Mouse (Mus musculus): ENCODE results near the gene Plppr4. TPM values are rescaled to one million over a fixed set of nuclear protein-coding genes. Genes with fewer than 3 reads are reported as not detected.

Plppr4 gene
- total RNA-seq, 1 experiment from 2014 or later = not detected

- no peak for ATAC-seq (replicated peaks in 1 of 2; ENCODE audit: insufficient read depth in 1 of 2, low FRiP score in 2 of 2, low TSS enrichment in 1 of 2, low read depth in 1 of 2, poor library complexity in 2 of 2, severe bottlenecking in 2 of 2)
These were observed 53.1 kb downstream of the Plppr4 start for GRCm38 (mm10) chr3:117307555-117307954.

- ATAC-seq (replicated peaks in 1 of 2; ENCODE audit: insufficient read depth in 1 of 2, low FRiP score in 2 of 2, low TSS enrichment in 1 of 2, low read depth in 1 of 2, poor library complexity in 2 of 2, severe bottlenecking in 2 of 2) = no peak
These were observed 56.6 kb downstream of the Plppr4 start for GRCm38 (mm10) chr3:117304037-117304436.

- no peak for ATAC-seq (replicated peaks in 1 of 2; ENCODE audit: insufficient read depth in 1 of 2, low FRiP score in 2 of 2, low TSS enrichment in 1 of 2, low read depth in 1 of 2, poor library complexity in 2 of 2, severe bottlenecking in 2 of 2)
These were observed 59.9 kb downstream of the Plppr4 start for GRCm38 (mm10) chr3:117300735-117301271.

- ATAC-seq (replicated peaks in 1 of 2; ENCODE audit: insufficient read depth in 1 of 2, low FRiP score in 2 of 2, low TSS enrichment in 1 of 2, low read depth in 1 of 2, poor library complexity in 2 of 2, severe bottlenecking in 2 of 2) = peak in 1 of 2 experiments; percentile 56; a peak in 3 of 4 replicates
These were observed 62.9 kb downstream of the Plppr4 start for GRCm38 (mm10) chr3:117297735-117298134.

GRCm38 (mm10) chr3:117294308-117294925, 66.3 kb downstream of the Plppr4 start:
- no peak for ATAC-seq (replicated peaks in 1 of 2; ENCODE audit: insufficient read depth in 1 of 2, low FRiP score in 2 of 2, low TSS enrichment in 1 of 2, low read depth in 1 of 2, poor library complexity in 2 of 2, severe bottlenecking in 2 of 2)

Other genes with a start within 250 kb of the Plppr4 start
- not detected in 2 replicates for gene Plppr5, start 214.0 kb upstream of the Plppr4 start, total RNA-seq (2017)